Mouse (Mus musculus): ENCODE data around the gene Cuedc1.

- TF ChIP-seq CTCF (IDR thresholded peaks at IDR 0.05; ENCODE audit: insufficient read depth, low read depth, low read length) (no peak), POLR2A (IDR thresholded peaks at IDR 0.05; ENCODE audit: insufficient read depth, low read depth, low read length) (no peak)
These were observed 2.3 kb downstream of the Cuedc1 start for GRCm38 (mm10) chr11:88100170-88100569.
